Mouse (Mus musculus) liver, postnatal 0 days (tissue): Measurements from ENCODE around the gene B3galnt1. TPM values are rescaled to one million over a fixed set of nuclear protein-coding genes. Genes with fewer than 3 reads are reported as not detected.

Experiments
- ATAC-seq: fragments of 200-750 bp; cut with Nextera tagmentation; 2 replicates; pipeline ENCODE4 v1.8.0; 2017; ENCODE audit warnings: mild to moderate bottlenecking, moderate library complexity
- DNase-seq: peaks from one replicate; pipeline ENCODE4 v3.0.0-alpha.2; 2016
- H3K27ac ChIP-seq: fragments of 300-500 bp; sonication (generic); 2 replicates; pipeline ENCODE4 v1.5.1; 2014; ENCODE audit warnings: antibody characterized with exemption, moderate library complexity, mild to moderate bottlenecking, low read depth
- H3K27me3 ChIP-seq: fragments of 300-500 bp; sonication (generic); 2 replicates; pipeline ENCODE4 v1.6.1; 2014; ENCODE audit warnings: low read length, control low read depth, mixed read lengths; ENCODE audit not compliant: insufficient read depth
- H3K36me3 ChIP-seq: fragments of 300-500 bp; sonication (generic); replicated peaks from 2 replicates; pipeline ENCODE4 v1.6.1; 2014; ENCODE audit warnings: mild to moderate bottlenecking, control low read depth, low read length, moderate library complexity, mixed read lengths; ENCODE audit not compliant: insufficient read depth
- H3K4me1 ChIP-seq: fragments of 300-500 bp; sonication (generic); 2 replicates; pipeline ENCODE4 v1.6.1; 2014; ENCODE audit warnings: antibody characterized with exemption, mild to moderate bottlenecking, control low read depth; ENCODE audit not compliant: insufficient read depth
- H3K4me2 ChIP-seq: fragments of 300-500 bp; sonication (generic); 2 replicates; pipeline ENCODE4 v1.6.1; 2014; ENCODE audit warnings: low read depth, mild to moderate bottlenecking, low read length, moderate library complexity, mixed read lengths
- H3K4me3 ChIP-seq: fragments of 300-500 bp; sonication (generic); 2 replicates; pipeline ENCODE4 v1.5.1; 2014; ENCODE audit warnings: low read depth, low read length
- H3K9ac ChIP-seq: fragments of 300-500 bp; sonication (generic); replicated peaks from 2 replicates; pipeline ENCODE4 v1.6.1; 2014; ENCODE audit warnings: mild to moderate bottlenecking, moderate library complexity
- H3K9me3 ChIP-seq: fragments of 300-500 bp; sonication (generic); 2 replicates; pipeline ENCODE4 v1.6.1; 2016; ENCODE audit warnings: mild to moderate bottlenecking, control low read depth, low read length, mixed read lengths
- CTCF ChIP-seq: sonication (generic); IDR thresholded peaks from 2 replicates; pipeline ENCODE4 v1.5.1; 2016; ENCODE audit warnings: antibody characterized with exemption, low read depth
- EP300 ChIP-seq: IDR thresholded peaks from 2 replicates; pipeline ENCODE4 v1.6.1; 2016; ENCODE audit warnings: antibody characterized with exemption, low read depth, mild to moderate bottlenecking
- WGBS: fragments of 180-500 bp; shearing (Covaris S2); extraction: QIAGEN DNeasy Blood & Tissue Kit; methylation state at CpG from one replicate; pipeline ENCODE4 v1.1.7; 2014; ENCODE audit not compliant: insufficient replicate concordance; 5-methylcytosine and 5-hydroxymethylcytosine counted together
- polyA plus RNA-seq: library from polyadenylated mRNA; unstranded; fragments of >200 nt; fragmentation: Nextera tagmentation; extraction: Ambion mirVana; gene quantifications from 2 replicates; pipeline ENCODE4 v1.2.1, GENCODE M21; 2015

B3galnt1 gene
- polyA plus RNA-seq, 1 experiment from 2014 or later = 2.0 TPM

DNA sequence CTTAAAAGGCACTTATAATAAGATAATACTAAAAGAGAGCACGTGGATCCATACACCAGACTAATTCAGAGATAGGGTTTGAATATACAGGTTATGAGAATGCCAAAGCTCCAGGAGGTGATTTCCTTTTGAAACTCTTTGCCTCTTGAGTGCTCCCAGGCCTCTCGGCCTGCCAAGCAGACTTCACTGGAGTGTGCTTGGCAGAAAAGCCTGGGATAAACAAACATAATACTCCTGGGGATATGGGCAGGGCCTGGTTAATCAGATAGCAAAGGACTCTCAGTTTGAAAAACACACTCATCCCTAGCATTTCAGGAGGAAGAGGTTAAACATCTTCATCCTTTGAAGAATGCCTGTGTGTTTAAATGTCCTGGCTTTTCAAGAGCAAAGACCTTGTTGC, 25.4 kb upstream of the B3galnt1 start:
- no peaks in the 10 kb centered on the region for H3K4me1 ChIP-seq
- WGBS = 74% methylated on average over 2 of the region's 2 CpGs
- no peak for DNase-seq

DNA sequence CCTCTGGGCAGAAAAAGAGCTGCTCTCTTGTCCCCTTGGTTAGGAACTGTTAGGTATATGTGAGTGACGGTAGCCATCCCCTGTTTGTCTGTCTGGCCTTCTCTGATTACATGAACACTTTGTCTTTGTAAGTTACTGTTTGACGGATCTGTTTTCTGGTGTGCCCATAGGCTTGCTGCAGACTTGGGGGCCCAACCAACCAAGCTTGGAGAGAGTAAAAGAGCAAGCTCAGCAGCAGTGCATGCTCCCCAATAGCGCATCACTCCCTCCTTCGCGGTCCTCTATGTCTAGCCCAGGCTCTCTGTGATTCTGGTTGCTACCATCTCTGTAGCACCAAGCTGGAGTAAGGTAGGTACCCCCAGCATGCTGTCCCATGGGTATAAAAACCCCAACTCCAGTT, 9.1 kb upstream of the B3galnt1 start:
- ATAC-seq (no peak), DNase-seq (no peak)
- 87% methylated on average over 5 of the region's 5 CpGs for WGBS
- Histone ChIP-seq H3K4me3 (no peak overlapping the region), H3K9ac (no peak overlapping the region), H3K9me3 (peaks cover 3% of the 10 kb centered on the region), H3K27ac (no peak overlapping the region), H3K27me3 (no peaks in the 10 kb centered on the region), H3K4me1 (no peaks in the 10 kb centered on the region), H3K4me2 (no peak overlapping the region), H3K36me3 (no peaks in the 10 kb centered on the region)
- TF ChIP-seq CTCF = no peak
- no peak for TF ChIP-seq EP300

More for the DNA sequence above, 25.4 kb upstream of the B3galnt1 start:
- Histone ChIP-seq H3K9ac (no peak overlapping the region), H3K27me3 (no peaks in the 10 kb centered on the region), H3K4me3 (no peak overlapping the region), H3K27ac (no peak overlapping the region), H3K36me3 (no peaks in the 10 kb centered on the region), H3K4me2 (no peak overlapping the region), H3K9me3 (no peaks in the 10 kb centered on the region)
- ATAC-seq = no peak
- TF ChIP-seq CTCF (no peak), EP300 (no peak)

DNA sequence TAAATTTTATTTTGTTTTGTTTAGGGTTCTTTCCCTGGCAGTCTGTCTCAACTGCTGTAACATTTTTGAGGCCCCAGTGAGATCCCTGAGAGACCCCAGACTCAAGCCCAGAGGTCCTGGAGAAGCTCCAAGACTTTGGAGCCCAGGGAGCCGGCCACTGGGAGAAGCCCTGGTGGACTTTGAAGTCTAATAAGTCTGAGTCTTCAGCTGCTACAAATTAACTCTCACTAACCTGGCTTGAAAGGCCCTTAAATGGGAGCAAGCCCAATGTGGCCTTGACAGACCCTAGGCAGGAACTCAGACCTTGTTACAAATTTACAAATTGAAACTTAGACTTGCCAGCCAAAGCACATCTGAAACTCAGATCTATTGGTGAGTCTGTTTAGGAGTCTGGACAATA, 8.7 kb upstream of the B3galnt1 start:
- no peak for TF ChIP-seq EP300
- TF ChIP-seq CTCF = no peak
- DNase-seq = no peak
- Histone ChIP-seq H3K9me3 (no peaks in the 10 kb centered on the region; the same call in 1 of the 2 replicates), H3K4me1 (no peaks in the 10 kb centered on the region), H3K9ac (no peak overlapping the region), H3K4me3 (no peak overlapping the region), H3K36me3 (no peaks in the 10 kb centered on the region), H3K4me2 (no peak overlapping the region), H3K27ac (no peak overlapping the region), H3K27me3 (no peaks in the 10 kb centered on the region)
- no peak for ATAC-seq
- 43% methylated on average over 1 of the region's 1 CpGs for WGBS

DNA sequence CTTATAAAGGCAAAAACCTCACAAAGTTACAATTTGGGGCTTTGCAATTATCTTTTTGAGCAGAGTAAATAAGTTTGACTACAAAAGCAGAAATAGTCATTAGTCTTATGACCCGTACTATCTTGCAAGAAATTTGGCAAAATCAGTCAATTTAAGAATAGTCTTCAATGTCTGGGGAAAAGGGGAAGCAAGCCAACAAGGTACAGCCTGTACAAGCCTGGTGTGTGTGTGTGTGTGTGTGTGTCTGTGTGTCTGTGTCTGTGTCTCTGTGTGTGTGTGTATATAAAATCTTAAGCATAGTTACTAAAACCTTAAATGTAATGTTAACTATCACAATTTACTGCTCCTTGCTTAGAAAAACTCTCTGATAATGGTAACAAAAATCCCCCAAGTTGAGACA, 8.2 kb upstream of the B3galnt1 start:
- DNase-seq (no peak), ATAC-seq (no peak)
- no peaks in the 10 kb centered on the region for H3K27me3 ChIP-seq
- TF ChIP-seq CTCF (no peak), EP300 (no peak)
- H3K4me1 ChIP-seq = no peaks in the 10 kb centered on the region
- H3K9ac ChIP-seq = no peak overlapping the region
- H3K9me3 ChIP-seq = no peaks in the 10 kb centered on the region
- no peaks in the 10 kb centered on the region for H3K36me3 ChIP-seq
- H3K4me2 ChIP-seq = no peak overlapping the region
- no peak overlapping the region for H3K4me3 ChIP-seq
- 17% methylated on average over 1 of the region's 1 CpGs for WGBS
- H3K27ac ChIP-seq = no peak overlapping the region

DNA sequence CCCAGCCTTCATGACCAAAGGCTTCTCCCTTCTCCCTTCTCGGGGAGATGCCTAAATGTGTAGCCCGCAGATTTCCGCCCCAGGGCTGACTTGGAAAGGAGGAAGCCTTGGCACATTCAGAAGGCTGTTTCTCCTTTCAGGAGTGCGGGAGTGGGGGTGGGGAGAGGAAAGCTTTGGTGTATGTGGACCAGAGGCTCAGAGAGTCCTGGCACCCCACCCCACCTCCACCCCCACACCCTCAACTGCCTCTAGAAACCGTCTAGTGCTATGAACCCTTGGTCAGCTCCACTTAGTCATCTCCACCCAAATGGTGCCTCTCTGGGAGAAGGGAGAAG, 373 bp upstream of the B3galnt1 start:
- H3K27me3 ChIP-seq = peaks cover 14% of the 10 kb centered on the region
- TF ChIP-seq EP300 (no peak), CTCF (no peak)
- no peak overlapping the region; the same call in 1 of the 2 replicates for H3K9ac ChIP-seq
- H3K36me3 ChIP-seq = no peaks in the 10 kb centered on the region
- H3K4me3 ChIP-seq = peak overlapping the region; percentile 60
- ATAC-seq (no peak), DNase-seq (no peak)
- WGBS = 20% methylated on average over 5 of the region's 5 CpGs
- no peak overlapping the region for H3K27ac ChIP-seq
- H3K4me1 ChIP-seq = peaks cover 5% of the 10 kb centered on the region
- peak overlapping the region; percentile 94 for H3K4me2 ChIP-seq
- no peaks in the 10 kb centered on the region for H3K9me3 ChIP-seq

DNA sequence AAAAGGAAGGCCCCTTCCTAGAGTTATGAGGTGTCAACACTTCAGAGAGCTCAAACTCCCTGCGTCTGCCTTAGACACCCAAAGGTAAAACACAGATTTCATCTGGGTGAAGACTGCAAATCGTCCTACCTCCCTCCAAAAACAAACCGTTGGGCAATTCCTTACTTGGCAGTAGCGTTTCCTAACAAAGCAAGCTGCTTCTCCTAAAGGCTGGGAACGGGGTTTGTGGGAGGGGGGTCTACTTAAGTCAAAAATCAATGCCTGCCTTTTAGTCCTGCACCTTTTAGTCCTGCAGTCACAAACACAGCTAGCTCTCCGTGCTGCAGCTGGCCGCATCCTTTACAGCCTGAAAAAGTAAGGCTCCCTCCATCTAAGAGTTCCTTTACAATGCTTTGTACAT, 944 bp downstream of the B3galnt1 start:
- Histone ChIP-seq H3K4me2 (peak overlapping the region; percentile 94), H3K36me3 (no peaks in the 10 kb centered on the region), H3K4me3 (peak overlapping the region; percentile 60), H3K27ac (no peak overlapping the region), H3K4me1 (peaks cover 5% of the 10 kb centered on the region), H3K9ac (no peak overlapping the region; the same call in 1 of the 2 replicates), H3K9me3 (no peaks in the 10 kb centered on the region), H3K27me3 (peaks cover 14% of the 10 kb centered on the region)
- TF ChIP-seq CTCF = no peak
- TF ChIP-seq EP300 = no peak
- DNase-seq (no peak), ATAC-seq (no peak)
- WGBS = 41% methylated on average over 7 of the region's 7 CpGs

DNA sequence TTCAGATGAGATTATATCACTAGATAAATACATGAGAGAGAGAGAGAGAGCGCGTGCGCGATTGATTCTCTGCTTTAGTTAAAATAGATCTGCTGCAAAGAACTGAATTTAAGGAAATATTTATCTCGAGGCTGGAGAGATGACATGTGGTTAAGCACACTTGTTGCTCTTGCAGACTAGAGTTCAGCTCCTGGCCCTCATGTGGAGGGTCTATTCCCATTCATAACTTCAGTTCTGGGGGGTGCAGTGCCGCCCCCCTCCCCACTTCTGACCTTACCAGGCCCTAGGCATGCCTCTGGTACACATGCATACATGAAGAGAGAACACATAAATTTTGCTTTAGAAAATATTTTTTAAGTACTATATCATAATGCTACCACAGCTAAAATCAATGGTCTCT, 1.5 kb downstream of the B3galnt1 start:
- Histone ChIP-seq H3K36me3 (no peaks in the 10 kb centered on the region), H3K27me3 (peaks cover 14% of the 10 kb centered on the region), H3K4me2 (no peak overlapping the region), H3K4me3 (no peak overlapping the region), H3K27ac (no peak overlapping the region), H3K9me3 (no peaks in the 10 kb centered on the region), H3K9ac (no peak overlapping the region), H3K4me1 (peaks cover 5% of the 10 kb centered on the region)
- 84% methylated on average over 6 of the region's 6 CpGs for WGBS
- TF ChIP-seq EP300 (no peak), CTCF (no peak)
- no peak for ATAC-seq
- no peak for DNase-seq
